Mouse (Mus musculus): ENCODE measurements around the gene Gm4871. TPM values are rescaled to one million over a fixed set of nuclear protein-coding genes. Genes with fewer than 3 reads are reported as not detected.
"Not testable (repeated sequence)": the region's sequence is repeated elsewhere in the genome, so short reads cannot be mapped to it uniquely, and the experiment has no call there.

Gene Gm4871
- polyA plus RNA-seq, 2 experiments: not detected

- Histone ChIP-seq H3K9ac (replicated peaks) (no peak overlapping the region), H3K4me1 (replicated peaks; ENCODE audit: control insufficient read depth in 2 of 2, insufficient read depth in 2 of 2, low read length in 1 of 2) (no peaks in the 10 kb centered on the region), H3K4me2 (ENCODE audit: low read depth) (no peak overlapping the region), H3K4me3 (ENCODE audit: insufficient read depth in 1 of 2, low read depth in 2 of 2, low read length in 2 of 2) (no peak overlapping the region), H3K9me3 (ENCODE audit: control insufficient read depth, low read length) (no peaks in the 10 kb centered on the region), H3K36me3 (replicated peaks; ENCODE audit: control insufficient read depth, insufficient read depth, low read depth) (no peaks in the 10 kb centered on the region), H3K27me3 (ENCODE audit: control insufficient read depth, insufficient read depth, low read length) (no peaks in the 10 kb centered on the region), H3K27ac (no peak overlapping the region)
- TF ChIP-seq CTCF (IDR thresholded peaks at IDR 0.05; ENCODE audit: low read depth) (peak; percentile 67), EP300 (IDR thresholded peaks at IDR 0.05; ENCODE audit: low read depth) (no peak)
- ATAC-seq (ENCODE audit: insufficient read depth): no peak
- 32% methylated on average over 4 of the region's 4 CpGs for WGBS (ENCODE audit: insufficient replicate concordance)
- DNase-seq (ENCODE audit: low read depth in 3 of 3, low spot score in 3 of 3): no peak
Observed at GRCm38 (mm10) chr5:145041628-145042027, 9.1 kb upstream of the Gm4871 start.

GRCm38 (mm10) chr5:145030476-145030875, 2.1 kb downstream of the Gm4871 start:
- not testable (repeated sequence) for H3K4me1 ChIP-seq (replicated peaks; ENCODE audit: control insufficient read depth in 2 of 2, insufficient read depth in 2 of 2, low read length in 1 of 2); H3K9ac ChIP-seq (replicated peaks); ATAC-seq (ENCODE audit: insufficient read depth); H3K27ac ChIP-seq; H3K4me3 ChIP-seq (ENCODE audit: insufficient read depth in 1 of 2, low read depth in 2 of 2, low read length in 2 of 2); DNase-seq (ENCODE audit: low read depth in 3 of 3, low spot score in 3 of 3); H3K4me2 ChIP-seq (ENCODE audit: low read depth); H3K9me3 ChIP-seq (ENCODE audit: control insufficient read depth, low read length); H3K36me3 ChIP-seq (replicated peaks; ENCODE audit: control insufficient read depth, insufficient read depth, low read depth); H3K27me3 ChIP-seq (ENCODE audit: control insufficient read depth, insufficient read depth, low read length)
- WGBS (ENCODE audit: insufficient replicate concordance): 60% methylated on average over 1 of the region's 1 CpGs

- 20% methylated on average over 1 of the region's 1 CpGs for WGBS (ENCODE audit: insufficient replicate concordance)
- not testable (repeated sequence) for H3K4me2 ChIP-seq (ENCODE audit: low read depth); H3K36me3 ChIP-seq (replicated peaks; ENCODE audit: control insufficient read depth, insufficient read depth, low read depth); H3K4me3 ChIP-seq (ENCODE audit: insufficient read depth in 1 of 2, low read depth in 2 of 2, low read length in 2 of 2); ATAC-seq (ENCODE audit: insufficient read depth); H3K4me1 ChIP-seq (replicated peaks; ENCODE audit: control insufficient read depth in 2 of 2, insufficient read depth in 2 of 2, low read length in 1 of 2); H3K9ac ChIP-seq (replicated peaks); H3K9me3 ChIP-seq (ENCODE audit: control insufficient read depth, low read length); DNase-seq (ENCODE audit: low read depth in 3 of 3, low spot score in 3 of 3); H3K27ac ChIP-seq; H3K27me3 ChIP-seq (ENCODE audit: control insufficient read depth, insufficient read depth, low read length)
Observed at GRCm38 (mm10) chr5:145020712-145021111, 11.8 kb downstream of the Gm4871 start.

GRCm38 (mm10) chr5:145020254-145020653, 12.3 kb downstream of the Gm4871 start:
- not testable (repeated sequence) for ATAC-seq (ENCODE audit: insufficient read depth); H3K4me1 ChIP-seq (replicated peaks; ENCODE audit: control insufficient read depth in 2 of 2, insufficient read depth in 2 of 2, low read length in 1 of 2); H3K4me2 ChIP-seq (ENCODE audit: low read depth); H3K4me3 ChIP-seq (ENCODE audit: insufficient read depth in 1 of 2, low read depth in 2 of 2, low read length in 2 of 2); H3K27ac ChIP-seq; H3K27me3 ChIP-seq (ENCODE audit: control insufficient read depth, insufficient read depth, low read length); H3K9me3 ChIP-seq (ENCODE audit: control insufficient read depth, low read length); DNase-seq (ENCODE audit: low read depth in 3 of 3, low spot score in 3 of 3); H3K36me3 ChIP-seq (replicated peaks; ENCODE audit: control insufficient read depth, insufficient read depth, low read depth); H3K9ac ChIP-seq (replicated peaks)
- 13% methylated on average over 1 of the region's 1 CpGs for WGBS (ENCODE audit: insufficient replicate concordance)

- H3K36me3 ChIP-seq (replicated peaks; ENCODE audit: control insufficient read depth, insufficient read depth, low read depth); H3K4me1 ChIP-seq (replicated peaks; ENCODE audit: control insufficient read depth in 2 of 2, insufficient read depth in 2 of 2, low read length in 1 of 2); H3K4me2 ChIP-seq (ENCODE audit: low read depth); DNase-seq (ENCODE audit: low read depth in 3 of 3, low spot score in 3 of 3); H3K9me3 ChIP-seq (ENCODE audit: control insufficient read depth, low read length); H3K27ac ChIP-seq; ATAC-seq (ENCODE audit: insufficient read depth); H3K27me3 ChIP-seq (ENCODE audit: control insufficient read depth, insufficient read depth, low read length); H3K4me3 ChIP-seq (ENCODE audit: insufficient read depth in 1 of 2, low read depth in 2 of 2, low read length in 2 of 2); H3K9ac ChIP-seq (replicated peaks): not testable (repeated sequence)
- 7% methylated on average over 1 of the region's 2 CpGs for WGBS (ENCODE audit: insufficient replicate concordance)
Observed at GRCm38 (mm10) chr5:145016761-145017160, 15.8 kb downstream of the Gm4871 start.

- Histone ChIP-seq H3K36me3 (replicated peaks; ENCODE audit: control insufficient read depth, insufficient read depth, low read depth) (no peaks in the 10 kb centered on the region), H3K4me2 (ENCODE audit: low read depth) (no peak overlapping the region), H3K27me3 (ENCODE audit: control insufficient read depth, insufficient read depth, low read length) (no peaks in the 10 kb centered on the region), H3K9ac (replicated peaks) (no peak overlapping the region), H3K27ac (no peak overlapping the region), H3K4me3 (ENCODE audit: insufficient read depth in 1 of 2, low read depth in 2 of 2, low read length in 2 of 2) (no peak overlapping the region), H3K9me3 (ENCODE audit: control insufficient read depth, low read length) (no peaks in the 10 kb centered on the region), H3K4me1 (replicated peaks; ENCODE audit: control insufficient read depth in 2 of 2, insufficient read depth in 2 of 2, low read length in 1 of 2) (no peaks in the 10 kb centered on the region)
- 90% methylated on average over 1 of the region's 1 CpGs for WGBS (ENCODE audit: insufficient replicate concordance)
- ATAC-seq (ENCODE audit: insufficient read depth): no peak
- TF ChIP-seq CTCF (IDR thresholded peaks at IDR 0.05; ENCODE audit: low read depth) (no peak), EP300 (IDR thresholded peaks at IDR 0.05; ENCODE audit: low read depth) (no peak)
- no peak for DNase-seq (ENCODE audit: low read depth in 3 of 3, low spot score in 3 of 3)
Observed at GRCm38 (mm10) chr5:145014278-145014677, 18.3 kb downstream of the Gm4871 start.

Measured in liver, embryonic 14.5 days (tissue).